Mouse (Mus musculus) CH12.LX (cell line): ENCODE measurements around the gene Klrb1c.
"Not testable (repeated sequence)": the region's sequence is repeated elsewhere in the genome, so short reads cannot be mapped to it uniquely, and the experiment has no call there.

ENCODE experiments used
- CHD1 ChIP-seq: IDR thresholded peaks from 2 replicates; pipeline ENCODE4 v1.6.1; 2012; ENCODE audit warnings: low read depth, low read length, improper control_type of control experiment, inconsistent platforms
- CHD2 ChIP-seq: IDR thresholded peaks from 2 replicates; pipeline ENCODE4 v1.6.1; 2011; ENCODE audit warnings: low read length, improper control_type of control experiment
- CTCF ChIP-seq, 2 experiments: IDR thresholded peaks in 1 of 2; conservative IDR thresholded peaks in 1 of 2; 2 replicates each; pipeline ENCODE4 v1.5.1; 2011 to 2012; ENCODE audit warnings: low read depth in 2 of 2, low read length in 2 of 2, improper control_type of control experiment in 1 of 2, inconsistent platforms in 1 of 2, mild to moderate bottlenecking in 1 of 2, moderate library complexity in 1 of 2
- E2F4 ChIP-seq: IDR thresholded peaks from 2 replicates; pipeline ENCODE4 v1.6.1; 2011; ENCODE audit warnings: low read depth, low read length, improper control_type of control experiment; ENCODE audit not compliant: insufficient replicate concordance
- ELF1 ChIP-seq: IDR thresholded peaks from 2 replicates; pipeline ENCODE4 v1.6.1; 2014; ENCODE audit warnings: low read depth, mild to moderate bottlenecking, inconsistent platforms, low read length, improper control_type of control experiment
- GABPA ChIP-seq: IDR thresholded peaks from 2 replicates; pipeline ENCODE4 v1.6.1; 2012; ENCODE audit warnings: low read depth, low read length, improper control_type of control experiment, inconsistent platforms; ENCODE audit not compliant: insufficient replicate concordance
- HCFC1 ChIP-seq: IDR thresholded peaks from 2 replicates; pipeline ENCODE4 v1.6.1; 2012; ENCODE audit warnings: low read depth, mild to moderate bottlenecking, inconsistent platforms, low read length, improper control_type of control experiment
- MAX ChIP-seq: IDR thresholded peaks from 2 replicates; pipeline ENCODE4 v1.6.1; 2011; ENCODE audit warnings: low read length, improper control_type of control experiment
- POLR2A ChIP-seq: IDR thresholded peaks from 2 replicates; pipeline ENCODE4 v1.6.1; 2011; ENCODE audit warnings: low read depth, mild to moderate bottlenecking, improper control_type of control experiment, low read length
- USF1 ChIP-seq: IDR thresholded peaks from 2 replicates; pipeline ENCODE4 v1.6.1; 2014; ENCODE audit warnings: low read depth, mild to moderate bottlenecking, inconsistent platforms, low read length, improper control_type of control experiment
- USF2 ChIP-seq: conservative IDR thresholded peaks from 2 replicates; pipeline ENCODE4 v1.6.1; 2011; ENCODE audit warnings: low read depth, low read length, improper control_type of control experiment
- ZC3H11A ChIP-seq: IDR thresholded peaks from 2 replicates; pipeline ENCODE4 v1.6.1; 2012; ENCODE audit warnings: low read depth, mild to moderate bottlenecking, inconsistent platforms, low read length, improper control_type of control experiment

DNA sequence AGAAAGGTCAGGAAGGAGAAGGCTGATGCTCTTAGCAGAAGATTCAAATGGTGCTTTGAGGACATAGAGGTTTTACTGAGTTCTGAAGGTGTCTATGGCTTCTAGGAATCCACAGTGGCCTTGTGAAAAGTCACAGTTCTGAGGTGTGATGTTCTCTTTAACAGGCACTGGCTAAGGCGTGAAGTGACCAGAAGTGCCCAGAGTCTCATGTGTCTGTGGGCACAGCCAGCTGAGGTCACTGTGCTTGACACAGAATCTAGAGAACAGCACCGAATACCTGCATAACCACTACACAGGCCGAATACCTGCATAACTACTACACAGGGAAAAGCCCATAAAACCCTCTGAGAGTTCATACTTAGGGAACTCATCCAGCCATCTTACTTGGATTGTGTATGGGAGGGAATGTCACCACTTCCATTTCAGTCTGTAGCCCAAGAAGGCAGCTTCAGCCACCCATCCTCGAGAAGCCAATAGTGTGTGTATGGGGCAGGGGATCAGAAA is 1.5 kb upstream of the Klrb1c start:
- not testable (repeated sequence) for TF ChIP-seq MAX; POLR2A; USF2; E2F4; USF1; CTCF (conservative IDR thresholded peaks at IDR 0.05 in 1 of 2, IDR thresholded peaks at IDR 0.05 in 1 of 2; ENCODE audit: low read depth in 2 of 2, low read length in 2 of 2); CHD1; GABPA; CHD2; ELF1; HCFC1; ZC3H11A
